Mouse (Mus musculus): ENCODE data around the gene Zfhx3.

DNA sequence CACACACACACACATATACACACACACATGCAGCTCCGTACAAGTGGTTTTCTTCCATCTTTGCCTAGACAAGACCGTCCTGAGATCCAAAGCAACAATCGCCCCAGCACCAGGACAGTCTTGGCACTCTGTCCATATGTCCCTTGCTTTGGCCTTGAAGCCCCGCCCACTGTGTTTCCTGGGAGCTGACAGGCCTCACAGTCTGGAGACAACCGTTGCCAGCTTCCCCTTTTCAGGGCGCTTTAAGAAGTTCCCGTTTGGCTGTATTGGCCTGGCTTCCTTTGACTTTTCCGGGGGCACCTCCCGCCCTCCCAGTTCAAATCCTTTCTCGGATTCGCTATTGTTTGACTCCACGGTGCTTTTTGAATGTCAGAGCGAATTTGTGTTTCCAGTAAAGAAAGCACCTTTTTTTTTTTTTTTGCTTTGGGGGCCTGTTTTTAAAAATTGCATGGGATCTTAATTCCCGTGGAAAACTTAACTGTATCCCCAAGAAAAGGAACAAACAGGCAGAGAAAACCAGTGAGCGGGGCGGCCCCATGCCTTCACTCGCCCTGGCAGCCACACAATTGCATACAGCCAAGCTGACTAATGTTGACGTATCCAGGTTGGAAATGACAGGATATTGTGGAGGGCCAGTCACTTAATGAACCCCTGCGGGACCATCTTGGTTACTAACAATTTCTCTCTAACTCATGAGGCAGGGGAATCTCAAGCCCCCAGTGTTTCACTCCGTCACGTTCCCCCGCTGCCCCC, 444.9 kb downstream of the Zfhx3 start:
- TF ChIP-seq CTCF (IDR thresholded peaks at IDR 0.05; ENCODE audit: low read depth, low read length) (no peak), GATA2 (IDR thresholded peaks at IDR 0.05; ENCODE audit: borderline replicate concordance, low read depth, low read length) (no peak), GATA1 (IDR thresholded peaks at IDR 0.05; ENCODE audit: borderline replicate concordance, low read length) (no peak), POLR2AphosphoS5 (IDR thresholded peaks at IDR 0.05; ENCODE audit: insufficient replicate concordance, low read depth, low read length) (no peak)
